Comparison of ENCODE assay signal across 16 mouse cellular contexts in genomic region chr15:51411966-51412365, GRCm38 (mm10).
"Had no signal": no experiment of that assay in that cellular context is flagged by ENCODE, and none has a peak within 500 bp of the region (broad histone marks: within the 10 kb centered on the region; RNA-seq: fewer than 3 reads in every experiment).

No protein-coding gene starts in this region.

- H3K27ac ChIP-seq: midbrain, embryonic 10.5 days; midbrain, embryonic 12.5 days; neural tube, embryonic 12.5 days; stomach, embryonic 15.5 days; stomach, postnatal 0 days had no signal

- H3K9ac ChIP-seq: lung, embryonic 14.5 days; midbrain, embryonic 12.5 days; neural tube, embryonic 12.5 days; stomach, embryonic 15.5 days had no signal

- H3K4me1 ChIP-seq: midbrain, embryonic 10.5 days; midbrain, embryonic 12.5 days; neural tube, embryonic 12.5 days; stomach, embryonic 15.5 days had no signal

- H3K27me3 ChIP-seq: midbrain, embryonic 12.5 days; neural tube, embryonic 12.5 days; stomach, embryonic 15.5 days had no signal

- H3K4me3 ChIP-seq: midbrain, embryonic 10.5 days; midbrain, embryonic 12.5 days; neural tube, embryonic 12.5 days; stomach, embryonic 15.5 days had no signal

- H3K9me3 ChIP-seq: midbrain, embryonic 10.5 days; midbrain, embryonic 12.5 days; neural tube, embryonic 12.5 days; stomach, embryonic 15.5 days had no signal

- DNase-seq: lung, adult 18-20 months; lung, postnatal 10 days; lung, postnatal 4 days; midbrain, embryonic 14.5 days; retina, postnatal 1 day; right cerebral cortex, postnatal 25 days; thymus, adult 2 months; thymus, postnatal 25 days; thymus, postnatal 4 days had no signal

- H3K36me3 ChIP-seq: midbrain, embryonic 10.5 days; midbrain, embryonic 12.5 days; neural tube, embryonic 12.5 days; stomach, embryonic 15.5 days had no signal

- ATAC-seq: midbrain, embryonic 16.5 days had no signal

- H3K4me2 ChIP-seq: lung, embryonic 14.5 days; midbrain, embryonic 12.5 days; neural tube, embryonic 12.5 days; stomach, embryonic 15.5 days had no signal
